Mouse (Mus musculus) CH12.LX (cell line): ENCODE data around the gene Wdr62. TPM values are rescaled to one million over a fixed set of nuclear protein-coding genes. Genes with fewer than 3 reads are reported as not detected.
"Not testable (repeated sequence)": the region's sequence is repeated elsewhere in the genome, so short reads cannot be mapped to it uniquely, and the experiment has no call there.

ENCODE experiments used
- DNase-seq: peaks from one replicate; pipeline ENCODE4 v3.0.0-alpha.2; 2013; ENCODE audit errors: extremely low read depth
- H3K27ac ChIP-seq: 2 replicates; pipeline ENCODE4 v1.5.1; 2012; ENCODE audit warnings: low read depth, mild to moderate bottlenecking, control low read depth, moderate library complexity; ENCODE audit not compliant: insufficient read depth
- H3K27me3 ChIP-seq: replicated peaks from 2 replicates; pipeline ENCODE3; 2012; ENCODE audit warnings: inconsistent platforms
- H3K36me3 ChIP-seq, 2 experiments: replicated peaks in 1 of 2; 2 replicates each; pipeline versions ENCODE3 to v1.6.1; 2012; ENCODE audit warnings: inconsistent platforms in 1 of 2, low read length in 1 of 2, mild to moderate bottlenecking in 1 of 2, mixed read lengths in 1 of 2, moderate library complexity in 1 of 2; ENCODE audit not compliant: control insufficient read depth in 1 of 2, insufficient read depth in 1 of 2
- H3K4me1 ChIP-seq, 2 experiments: 2 replicates each; pipeline ENCODE4 v1.6.1; 2012; ENCODE audit warnings: inconsistent platforms in 1 of 2, moderate library complexity in 1 of 2; ENCODE audit not compliant: insufficient read depth in 2 of 2, control insufficient read depth in 1 of 2
- H3K4me2 ChIP-seq: 2 replicates; pipeline ENCODE4 v1.6.1; 2012; ENCODE audit warnings: low read depth, mild to moderate bottlenecking, control low read depth; ENCODE audit not compliant: poor library complexity, insufficient read depth, severe bottlenecking
- H3K4me3 ChIP-seq, 3 experiments: fragments of 150-350 bp in 1 of 3; sonication (generic) in 1 of 3; replicated peaks in 1 of 3; 2 replicates each; pipeline versions ENCODE3 to v1.5.1; 2011 to 2012; ENCODE audit warnings: low read depth in 2 of 3, low read length in 2 of 3, mild to moderate bottlenecking in 2 of 3, moderate library complexity in 2 of 3, control low read depth in 1 of 3, improper control_type of control experiment in 1 of 3, inconsistent platforms in 1 of 3, mixed read lengths in 1 of 3; ENCODE audit not compliant: poor library complexity in 1 of 3
- H3K79me2 ChIP-seq: replicated peaks from 2 replicates; pipeline ENCODE4 v1.6.1; 2012; ENCODE audit warnings: mild to moderate bottlenecking, moderate library complexity; ENCODE audit not compliant: control insufficient read depth, poor library complexity, insufficient read depth, severe bottlenecking; ENCODE audit errors: extremely low read depth
- H3K9ac ChIP-seq: 2 replicates; pipeline ENCODE4 v1.6.1; 2012; ENCODE audit warnings: low read depth, mild to moderate bottlenecking, control low read depth, moderate library complexity; ENCODE audit not compliant: insufficient read depth
- H3K9me3 ChIP-seq: replicated peaks from 2 replicates; pipeline ENCODE3; 2012; ENCODE audit warnings: low read length, inconsistent platforms, mixed read lengths
- CHD2 ChIP-seq: IDR thresholded peaks from 2 replicates; pipeline ENCODE4 v1.6.1; 2011; ENCODE audit warnings: low read length, improper control_type of control experiment
- CTCF ChIP-seq, 2 experiments: IDR thresholded peaks in 1 of 2; conservative IDR thresholded peaks in 1 of 2; 2 replicates each; pipeline ENCODE4 v1.5.1; 2011 to 2012; ENCODE audit warnings: low read depth in 2 of 2, low read length in 2 of 2, improper control_type of control experiment in 1 of 2, inconsistent platforms in 1 of 2, mild to moderate bottlenecking in 1 of 2, moderate library complexity in 1 of 2
- E2F4 ChIP-seq: IDR thresholded peaks from 2 replicates; pipeline ENCODE4 v1.6.1; 2011; ENCODE audit warnings: low read depth, low read length, improper control_type of control experiment; ENCODE audit not compliant: insufficient replicate concordance
- ELF1 ChIP-seq: IDR thresholded peaks from 2 replicates; pipeline ENCODE4 v1.6.1; 2014; ENCODE audit warnings: low read depth, mild to moderate bottlenecking, inconsistent platforms, low read length, improper control_type of control experiment
- EP300 ChIP-seq: IDR thresholded peaks from 2 replicates; pipeline ENCODE4 v1.6.1; 2011; ENCODE audit warnings: low read length, improper control_type of control experiment
- GABPA ChIP-seq: IDR thresholded peaks from 2 replicates; pipeline ENCODE4 v1.6.1; 2012; ENCODE audit warnings: low read depth, low read length, improper control_type of control experiment, inconsistent platforms; ENCODE audit not compliant: insufficient replicate concordance
- IRF4 ChIP-seq: IDR thresholded peaks from 2 replicates; pipeline ENCODE4 v1.6.1; 2014; ENCODE audit warnings: low read depth, mild to moderate bottlenecking, inconsistent platforms, low read length, improper control_type of control experiment
- JUND ChIP-seq: conservative IDR thresholded peaks from 2 replicates; pipeline ENCODE4 v1.6.1; 2011; ENCODE audit warnings: low read depth, low read length, improper control_type of control experiment
- MEF2A ChIP-seq: IDR thresholded peaks from 2 replicates; pipeline ENCODE4 v1.6.1; 2014; ENCODE audit warnings: low read depth, mild to moderate bottlenecking, inconsistent platforms, low read length, improper control_type of control experiment, borderline replicate concordance
- MXI1 ChIP-seq: IDR thresholded peaks from 2 replicates; pipeline ENCODE4 v1.6.1; 2011; ENCODE audit warnings: mild to moderate bottlenecking, low read depth, low read length, improper control_type of control experiment
- NELFE ChIP-seq: IDR thresholded peaks from 2 replicates; pipeline ENCODE4 v1.6.1; 2011; ENCODE audit warnings: low read depth, low read length, improper control_type of control experiment
- NRF1 ChIP-seq: IDR thresholded peaks from 2 replicates; pipeline ENCODE4 v1.6.1; 2014; ENCODE audit warnings: low read depth, mild to moderate bottlenecking, inconsistent platforms, low read length, improper control_type of control experiment, moderate library complexity
- PAX5 ChIP-seq: IDR thresholded peaks from 2 replicates; pipeline ENCODE4 v1.6.1; 2012; ENCODE audit warnings: low read length, inconsistent platforms, mixed read lengths
- POLR2A ChIP-seq: IDR thresholded peaks from 2 replicates; pipeline ENCODE4 v1.6.1; 2011; ENCODE audit warnings: low read depth, mild to moderate bottlenecking, improper control_type of control experiment, low read length
- POLR2AphosphoS2 ChIP-seq: IDR thresholded peaks from 2 replicates; pipeline ENCODE4 v1.6.1; 2011; ENCODE audit warnings: low read depth, low read length, improper control_type of control experiment
- SIN3A ChIP-seq: IDR thresholded peaks from 2 replicates; pipeline ENCODE4 v1.6.1; 2012; ENCODE audit warnings: low read length, improper control_type of control experiment, inconsistent platforms
- SMC3 ChIP-seq: IDR thresholded peaks from 2 replicates; pipeline ENCODE4 v1.6.1; 2011; ENCODE audit warnings: low read depth, low read length, improper control_type of control experiment
- TBP ChIP-seq: conservative IDR thresholded peaks from 2 replicates; pipeline ENCODE4 v1.6.1; 2011; ENCODE audit warnings: low read depth, low read length, improper control_type of control experiment
- TCF12 ChIP-seq: IDR thresholded peaks from 2 replicates; pipeline ENCODE4 v1.6.1; 2014; ENCODE audit warnings: low read depth, mild to moderate bottlenecking, inconsistent platforms, low read length, improper control_type of control experiment
- UBTF ChIP-seq: IDR thresholded peaks from 2 replicates; pipeline ENCODE4 v1.6.1; 2012; ENCODE audit warnings: low read depth, mild to moderate bottlenecking, inconsistent platforms, low read length, improper control_type of control experiment, moderate library complexity
- USF2 ChIP-seq: conservative IDR thresholded peaks from 2 replicates; pipeline ENCODE4 v1.6.1; 2011; ENCODE audit warnings: low read depth, low read length, improper control_type of control experiment
- ZMIZ1 ChIP-seq: IDR thresholded peaks from 2 replicates; pipeline ENCODE4 v1.6.1; 2012; ENCODE audit warnings: low read depth, mild to moderate bottlenecking, inconsistent platforms, low read length, improper control_type of control experiment
- dilution Hi-C: fragments of 300-500 bp; cut with MboI; formaldehyde crosslinking; loops from 2 replicates; pipeline ENCODE4 v1.14.3; 2020; ENCODE audit warnings: low sequenced_read_pairs; ENCODE audit not compliant: extremely low pct_unique_long_range_greater_than_20kb, extremely low pct_ligation_motif_present
- in situ Hi-C: fragments of 300-500 bp; cut with MboI; formaldehyde crosslinking; loops from 3 replicates; pipeline ENCODE4 v1.14.3; 2019; ENCODE audit warnings: low sequenced_read_pairs, low pct_ligation_motif_present, low pct_unique_long_range_greater_than_20kb, mixed read lengths
- polyA plus RNA-seq: library from polyadenylated mRNA; unstranded; fragments of >175 nt; gene quantifications from 2 replicates; pipeline ENCODE4 v1.2.1, GENCODE M21; 2012; ENCODE audit warnings: low read depth; ENCODE audit not compliant: insufficient read length
- total RNA-seq, 2 experiments: library from RNA; depleted of rRNA; stranded (reverse); fragments of 300-350 nt in 1 of 2; fragments of >200 nt in 1 of 2; gene quantifications; 2 replicates each; pipeline ENCODE4 v1.2.3; 2012 to 2014

Gene Wdr62
- total and polyA plus RNA-seq, 3 experiments = 2.3 to 19.7 (median 5.3) TPM

GRCm38 (mm10) chr7:30265041-30265440 is 15.2 kb downstream of the Wdr62 start:
- TF ChIP-seq POLR2A = no peak
- no peak for TF ChIP-seq JUND
- no peak for TF ChIP-seq TBP
- TF ChIP-seq SIN3A = no peak
- TF ChIP-seq CTCF (conservative IDR thresholded peaks at IDR 0.05 in 1 of 2, IDR thresholded peaks at IDR 0.05 in 1 of 2; ENCODE audit: low read depth in 2 of 2, low read length in 2 of 2) = no peak
- no peak for TF ChIP-seq ZMIZ1
- no peak for TF ChIP-seq POLR2AphosphoS2
- TF ChIP-seq NRF1 = no peak
- TF ChIP-seq PAX5 = no peak
- dilution Hi-C loops = no loop called here

GRCm38 (mm10) chr7:30251956-30252954 is 28.0 kb downstream of the Wdr62 start:
- TF ChIP-seq SIN3A (no peak), NELFE (no peak), ELF1 (no peak), TBP (no peak), TCF12 (no peak), PAX5 (no peak), EP300 (no peak), POLR2AphosphoS2 (no peak), CHD2 (no peak), UBTF (no peak), JUND (no peak), E2F4 (no peak), SMC3 (no peak), MXI1 (no peak), USF2 (no peak), ZMIZ1 (no peak), GABPA (no peak), IRF4 (no peak), MEF2A (no peak)
- TF ChIP-seq, all 38 proteins: peak for 0
- H3K4me2 ChIP-seq = no peak overlapping the region
- H3K79me2 ChIP-seq = no peaks in the 10 kb centered on the region
- H3K4me1 ChIP-seq = no peaks in the 10 kb centered on the region
- no peaks in the 10 kb centered on the region for H3K9me3 ChIP-seq
- H3K9ac ChIP-seq = no peak overlapping the region
- dilution Hi-C loops (no loop called here), in situ Hi-C loops (no loop called here)
- H3K27me3 ChIP-seq = no peaks in the 10 kb centered on the region
- no peak overlapping the region for H3K4me3 ChIP-seq
- DNase-seq = no peak
- H3K27ac ChIP-seq = no peak overlapping the region
- H3K36me3 ChIP-seq = peaks cover 31 to 92% of the 10 kb centered on the region in 2 experiments

More at GRCm38 (mm10) chr7:30265041-30265440, 15.2 kb downstream of the Wdr62 start:
- Histone ChIP-seq H3K9ac (no peak overlapping the region), H3K79me2 (no peaks in the 10 kb centered on the region), H3K4me2 (no peak overlapping the region), H3K4me3 (no peak overlapping the region), H3K9me3 (no peaks in the 10 kb centered on the region), H3K27me3 (no peaks in the 10 kb centered on the region), H3K36me3 (peaks cover 58 to 86% of the 10 kb centered on the region in 2 experiments), H3K27ac (no peak overlapping the region), H3K4me1 (peaks cover 0 to 5% of the 10 kb centered on the region in 2 experiments; a peak in 2 of 4 replicates)
- DNase-seq = no peak
- in situ Hi-C loops = no loop called here

- Histone ChIP-seq H3K4me1 (peaks cover 12 to 36% of the 10 kb centered on the region in 2 experiments), H3K36me3 (peaks cover 41 to 62% of the 10 kb centered on the region in 2 experiments)
- in situ Hi-C loops, H3K27ac ChIP-seq, H3K9me3 ChIP-seq, H3K27me3 ChIP-seq, H3K4me3 ChIP-seq, H3K4me2 ChIP-seq, DNase-seq, H3K9ac ChIP-seq, dilution Hi-C loops, H3K79me2 ChIP-seq: not testable (repeated sequence)
Observed at GRCm38 (mm10) chr7:30237374-30237773, 42.8 kb downstream of the Wdr62 start.
